Comparison of ENCODE assay signal across 17 mouse cellular contexts in the genomic region with DNA sequence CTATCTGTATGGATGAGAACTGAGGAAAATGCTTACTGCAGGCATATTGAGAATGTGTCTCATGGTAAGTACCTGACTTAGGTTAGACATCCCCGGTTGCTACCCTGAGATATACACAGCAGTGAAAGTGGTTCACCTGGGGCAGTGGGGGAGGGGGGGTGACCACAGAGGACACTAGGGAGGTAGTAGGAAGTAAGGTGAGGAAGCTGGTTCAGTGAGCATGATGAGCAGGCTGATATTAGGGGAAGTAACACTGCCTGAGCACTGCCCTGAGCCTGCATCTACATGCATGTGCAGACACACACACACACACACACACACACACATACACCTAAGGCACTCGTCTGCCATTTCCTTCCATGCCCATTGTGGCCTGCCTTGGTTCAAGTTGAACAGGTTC. TPM values are rescaled to one million over a fixed set of nuclear protein-coding genes. Genes with fewer than 3 reads are reported as not detected.
DNase-seq lines count a peak whose midpoint lies in the region; ATAC-seq lines count a peak whose summit lies in the region.
"Had no signal": no experiment of that assay in that cellular context is flagged by ENCODE, and none has a peak within 500 bp of the region (broad histone marks: within the 10 kb centered on the region; RNA-seq: fewer than 3 reads in every experiment).

No protein-coding gene starts in this region.

- H3K9ac ChIP-seq in heart, embryonic 11.5 days (ENCODE audit: low read depth, low read length), result no peak overlapping the region
- H3K9ac ChIP-seq in midbrain, embryonic 13.5 days (replicated peaks), result no peak overlapping the region
- H3K9ac ChIP-seq in midbrain, embryonic 16.5 days (ENCODE audit: low read depth, low read length), result no peak overlapping the region
- no peak overlapping the region for H3K9ac ChIP-seq in hindbrain, embryonic 12.5 days
- H3K9ac ChIP-seq: forebrain, embryonic 13.5 days; kidney, embryonic 15.5 days; lung, embryonic 14.5 days had no signal

- H3K27ac ChIP-seq in heart, embryonic 10.5 days, result no peak overlapping the region
- H3K27ac ChIP-seq in heart, embryonic 11.5 days (ENCODE audit: low read depth, low read length), result no peak overlapping the region
- no peak overlapping the region for H3K27ac ChIP-seq in midbrain, embryonic 13.5 days
- H3K27ac ChIP-seq in midbrain, embryonic 16.5 days (ENCODE audit: low read length), result no peak overlapping the region
- no peak overlapping the region for H3K27ac ChIP-seq in hindbrain, embryonic 12.5 days
- H3K27ac ChIP-seq: forebrain, embryonic 13.5 days; kidney, embryonic 15.5 days had no signal

- no peak overlapping the region for H3K4me2 ChIP-seq in heart, embryonic 11.5 days
- no peak overlapping the region for H3K4me2 ChIP-seq in midbrain, embryonic 13.5 days (replicated peaks)
- H3K4me2 ChIP-seq in midbrain, embryonic 16.5 days (ENCODE audit: low read length), result no peak overlapping the region
- no peak overlapping the region for H3K4me2 ChIP-seq in hindbrain, embryonic 12.5 days (replicated peaks)
- H3K4me2 ChIP-seq: forebrain, embryonic 13.5 days; kidney, embryonic 15.5 days; lung, embryonic 14.5 days had no signal

- 74% methylated on average over 2 of the region's 2 CpGs for WGBS in heart, embryonic 10.5 days
- WGBS in heart, embryonic 11.5 days (ENCODE audit: insufficient replicate concordance), result 74% methylated on average over 2 of the region's 2 CpGs
- WGBS in midbrain, embryonic 13.5 days, result 79% methylated on average over 2 of the region's 2 CpGs
- 72% methylated on average over 2 of the region's 2 CpGs for WGBS in midbrain, embryonic 16.5 days
- 78% methylated on average over 2 of the region's 2 CpGs for WGBS in hindbrain, embryonic 12.5 days

- peaks cover 9% of the 10 kb centered on the region; the same call in 1 of the 2 replicates for H3K4me1 ChIP-seq in heart, embryonic 10.5 days
- no peaks in the 10 kb centered on the region for H3K4me1 ChIP-seq in heart, embryonic 11.5 days (ENCODE audit: control insufficient read depth, insufficient read depth, low read length)
- peaks cover 4% of the 10 kb centered on the region for H3K4me1 ChIP-seq in midbrain, embryonic 13.5 days (replicated peaks)
- no peaks in the 10 kb centered on the region for H3K4me1 ChIP-seq in midbrain, embryonic 16.5 days (ENCODE audit: control insufficient read depth, insufficient read depth, low read length)
- H3K4me1 ChIP-seq in hindbrain, embryonic 12.5 days, result 0 out of 2 replicates have a peak, but pooled peaks cover 5% of the 10 kb centered on the region
- H3K4me1 ChIP-seq: forebrain, embryonic 13.5 days; kidney, embryonic 15.5 days had no signal

- no peaks in the 10 kb centered on the region for H3K9me3 ChIP-seq in heart, embryonic 10.5 days
- H3K9me3 ChIP-seq in heart, embryonic 11.5 days (replicated peaks; ENCODE audit: control insufficient read depth, low read length), result no peaks in the 10 kb centered on the region
- no peaks in the 10 kb centered on the region for H3K9me3 ChIP-seq in midbrain, embryonic 13.5 days
- no peaks in the 10 kb centered on the region for H3K9me3 ChIP-seq in midbrain, embryonic 16.5 days (replicated peaks; ENCODE audit: control insufficient read depth, low read length, poor library complexity, severe bottlenecking)
- H3K9me3 ChIP-seq in hindbrain, embryonic 12.5 days (replicated peaks), result no peaks in the 10 kb centered on the region
- H3K9me3 ChIP-seq: forebrain, embryonic 13.5 days; kidney, embryonic 15.5 days had no signal

- H3K36me3 ChIP-seq in heart, embryonic 10.5 days, result no peaks in the 10 kb centered on the region
- H3K36me3 ChIP-seq in heart, embryonic 11.5 days (ENCODE audit: control insufficient read depth, insufficient read depth, low read length), result no peaks in the 10 kb centered on the region
- H3K36me3 ChIP-seq in midbrain, embryonic 13.5 days, result no peaks in the 10 kb centered on the region
- H3K36me3 ChIP-seq in midbrain, embryonic 16.5 days (ENCODE audit: control insufficient read depth, insufficient read depth, low read length), result no peaks in the 10 kb centered on the region
- no peaks in the 10 kb centered on the region for H3K36me3 ChIP-seq in splenic B cell, adult 2 months (ENCODE audit: control insufficient read depth, insufficient read depth, low read length, poor library complexity, severe bottlenecking)
- H3K36me3 ChIP-seq in hindbrain, embryonic 12.5 days, result no peaks in the 10 kb centered on the region
- H3K36me3 ChIP-seq: kidney, embryonic 15.5 days had no signal

- DNase-seq in heart, embryonic 10.5 days (ENCODE audit: low spot score), result peak; percentile 53
- peak; percentile 56 for DNase-seq in induced T-regulatory cell, adult 2 months (ENCODE audit: low read depth)
- DNase-seq in splenic B cell, adult 2 months (ENCODE audit: low read depth, low spot score), result peak; percentile 93
- DNase-seq in embryo, embryonic 9.5 days (ENCODE audit: extremely low spot score), result no peak
- DNase-seq: cerebellum, adult 9-11 months; gastrocnemius, postnatal 25 days; heart, postnatal 4 days; layer of hippocampus, postnatal 36 days; liver; lung, embryonic 14.5 days had no signal

- ATAC-seq in heart, embryonic 11.5 days (replicated peaks; ENCODE audit: insufficient number of reproducible peaks, low FRiP score, low TSS enrichment), result no peak
- peak; percentile 40; the same call in 1 of the 2 replicates for ATAC-seq in midbrain, embryonic 13.5 days
- ATAC-seq in midbrain, embryonic 16.5 days, result no peak
- ATAC-seq in hindbrain, embryonic 12.5 days (ENCODE audit: low FRiP score), result no peak
- ATAC-seq: forebrain, embryonic 13.5 days; Patski had no signal

- no peak overlapping the region for H3K4me3 ChIP-seq in heart, embryonic 10.5 days
- H3K4me3 ChIP-seq in heart, embryonic 11.5 days (ENCODE audit: low read depth, low read length), result no peak overlapping the region
- H3K4me3 ChIP-seq in midbrain, embryonic 13.5 days (replicated peaks), result no peak overlapping the region
- no peak overlapping the region for H3K4me3 ChIP-seq in midbrain, embryonic 16.5 days (ENCODE audit: low read depth, low read length)
- no peak overlapping the region for H3K4me3 ChIP-seq in hindbrain, embryonic 12.5 days
- H3K4me3 ChIP-seq: forebrain, embryonic 13.5 days; kidney, embryonic 15.5 days had no signal

- 0 out of 2 replicates have a peak, but pooled peaks cover 3% of the 10 kb centered on the region for H3K27me3 ChIP-seq in heart, embryonic 10.5 days (ENCODE audit: insufficient read depth, poor library complexity, severe bottlenecking)
- H3K27me3 ChIP-seq in heart, embryonic 11.5 days (ENCODE audit: control insufficient read depth, insufficient read depth, low read length), result no peaks in the 10 kb centered on the region
- H3K27me3 ChIP-seq in midbrain, embryonic 13.5 days, result peaks cover 4% of the 10 kb centered on the region; the same call in 1 of the 2 replicates
- no peaks in the 10 kb centered on the region for H3K27me3 ChIP-seq in midbrain, embryonic 16.5 days (ENCODE audit: control insufficient read depth, insufficient read depth, low read depth, low read length)
- no peaks in the 10 kb centered on the region for H3K27me3 ChIP-seq in splenic B cell, adult 2 months (ENCODE audit: control insufficient read depth, insufficient read depth, low read length, poor library complexity, severe bottlenecking)
- H3K27me3 ChIP-seq in hindbrain, embryonic 12.5 days, result no peaks in the 10 kb centered on the region
- H3K27me3 ChIP-seq: forebrain, embryonic 13.5 days; kidney, embryonic 15.5 days; Patski had no signal

RNA-seq across cellular contexts. Expression of gene Il4ra, which starts 10.1 kb away (rescaled TPM):
- polyA plus RNA-seq in heart, embryonic 10.5 days (2016; fragmentation: Nextera tagmentation; extraction: Ambion mirVana), result 2.2 and 3.4 TPM in 2 replicates
- polyA plus RNA-seq in heart, embryonic 11.5 days (2014; fragmentation: Nextera tagmentation; extraction: Ambion mirVana), result 1.5 and 1.6 TPM in 2 replicates
- polyA plus RNA-seq in midbrain, embryonic 13.5 days (2015; fragmentation: Nextera tagmentation; extraction: Ambion mirVana), result 3.0 and 3.9 TPM in 2 replicates
- polyA plus RNA-seq in midbrain, embryonic 16.5 days (2015; fragmentation: Nextera tagmentation; extraction: Ambion mirVana), result 5.1 and 5.2 TPM in 2 replicates
- 5.4 and 7.3 TPM in 2 replicates for polyA plus RNA-seq in hindbrain, embryonic 12.5 days (2016; fragmentation: Nextera tagmentation; extraction: Ambion mirVana)

RNA-seq across cellular contexts. Expression of gene Nsmce1, which starts 50.4 kb away (rescaled TPM):
- polyA plus RNA-seq in heart, embryonic 10.5 days (2016; fragmentation: Nextera tagmentation; extraction: Ambion mirVana), result 122 and 123 TPM in 2 replicates
- 111 TPM in 2 replicates for polyA plus RNA-seq in heart, embryonic 11.5 days (2014; fragmentation: Nextera tagmentation; extraction: Ambion mirVana)
- 110 and 116 TPM in 2 replicates for polyA plus RNA-seq in midbrain, embryonic 13.5 days (2015; fragmentation: Nextera tagmentation; extraction: Ambion mirVana)
- polyA plus RNA-seq in midbrain, embryonic 16.5 days (2015; fragmentation: Nextera tagmentation; extraction: Ambion mirVana), result 85.5 and 86.6 TPM in 2 replicates
- polyA plus RNA-seq in hindbrain, embryonic 12.5 days (2016; fragmentation: Nextera tagmentation; extraction: Ambion mirVana), result 93.6 and 107 TPM in 2 replicates
